Mouse (Mus musculus) forebrain, postnatal 0 days (tissue): ENCODE data around the gene Tcfl5. TPM values are rescaled to one million over a fixed set of nuclear protein-coding genes. Genes with fewer than 3 reads are reported as not detected.

Experiments
- ATAC-seq: fragments of 200-750 bp; cut with Nextera tagmentation; 2 replicates; pipeline ENCODE4 v1.8.0; 2017; ENCODE audit warnings: mild to moderate bottlenecking, moderate library complexity
- DNase-seq: peaks from one replicate; pipeline ENCODE4 v3.0.0-alpha.2; 2015
- H3K27ac ChIP-seq: fragments of 300-500 bp; sonication (generic); 2 replicates; pipeline ENCODE4 v1.5.1; 2014; ENCODE audit warnings: low read depth, mild to moderate bottlenecking, antibody characterized with exemption, low read length, moderate library complexity, mixed read lengths
- H3K27me3 ChIP-seq: fragments of 300-500 bp; sonication (generic); 2 replicates; pipeline ENCODE4 v1.6.1; 2014; ENCODE audit warnings: mild to moderate bottlenecking, low read length, mixed read lengths; ENCODE audit not compliant: insufficient read depth
- H3K36me3 ChIP-seq: fragments of 300-500 bp; sonication (generic); 2 replicates; pipeline ENCODE4 v1.6.1; 2014; ENCODE audit warnings: mild to moderate bottlenecking, moderate library complexity; ENCODE audit not compliant: insufficient read depth
- H3K4me1 ChIP-seq: fragments of 300-500 bp; sonication (generic); 2 replicates; pipeline ENCODE4 v1.6.1; 2014; ENCODE audit warnings: antibody characterized with exemption; ENCODE audit not compliant: insufficient read depth
- H3K4me2 ChIP-seq: fragments of 300-500 bp; sonication (generic); 2 replicates; pipeline ENCODE4 v1.6.1; 2014; ENCODE audit warnings: low read depth, mild to moderate bottlenecking, moderate library complexity
- H3K4me3 ChIP-seq: fragments of 300-500 bp; sonication (generic); 2 replicates; pipeline ENCODE4 v1.5.1; 2014; ENCODE audit warnings: low read depth, low read length, mixed read lengths
- H3K9ac ChIP-seq: fragments of 300-500 bp; sonication (generic); 2 replicates; pipeline ENCODE4 v1.6.1; 2014; ENCODE audit warnings: mild to moderate bottlenecking
- H3K9me3 ChIP-seq: fragments of 300-500 bp; sonication (generic); 2 replicates; pipeline ENCODE4 v1.6.1; 2016; ENCODE audit warnings: low read length
- CTCF ChIP-seq: sonication (generic); IDR thresholded peaks from 2 replicates; pipeline ENCODE4 v1.5.1; 2016; ENCODE audit warnings: antibody characterized with exemption, control low read depth, low read depth
- WGBS: fragments of 180-500 bp; shearing (Covaris S2); extraction: QIAGEN DNeasy Blood & Tissue Kit; methylation state at CpG from one replicate; pipeline ENCODE4 v1.1.7; 2014; 5-methylcytosine and 5-hydroxymethylcytosine counted together
- polyA plus RNA-seq: library from polyadenylated mRNA; unstranded; fragments of >200 nt; fragmentation: Nextera tagmentation; extraction: Ambion mirVana; gene quantifications from 2 replicates; pipeline ENCODE4 v1.2.1, GENCODE M21; 2015
- total RNA-seq: library from RNA; depleted of rRNA; stranded (reverse); fragments of >200 nt; gene quantifications from 2 replicates; pipeline ENCODE4 v1.2.3, GENCODE M21; 2014; rRNA removed

Gene Tcfl5
- total RNA-seq = 5.3 and 5.9 TPM in 2 replicates
- 0.88 and 1.2 TPM in 2 replicates for polyA plus RNA-seq

GRCm38 (mm10) chr2:180642555-180643260 is at the start of gene Tcfl5:
TSS of gene Tcfl5 (minus strand) at chr2:180642708.
- ATAC-seq (no peak), DNase-seq (no peak)
- no peaks in the 10 kb centered on the region for H3K4me1 ChIP-seq
- peak within 1 kb of the TSS; percentile 39 for H3K4me3 ChIP-seq
- H3K27ac ChIP-seq = no peak within 1 kb of the TSS
- H3K9ac ChIP-seq = no peak within 1 kb of the TSS
- no peak for TF ChIP-seq CTCF
- 9% methylated on average over 47 of the region's 56 CpGs for WGBS
- H3K9me3 ChIP-seq = peaks cover 18% of the 10 kb centered on the region
- peaks cover 41% of the 10 kb centered on the region for H3K27me3 ChIP-seq
- no peaks in the 10 kb centered on the region for H3K36me3 ChIP-seq
- peak within 1 kb of the TSS; percentile 46 for H3K4me2 ChIP-seq

- no peak for ATAC-seq
- no peak overlapping the region for H3K4me3 ChIP-seq
- WGBS = 87% methylated on average over 5 of the region's 5 CpGs
- no peaks in the 10 kb centered on the region for H3K9me3 ChIP-seq
- DNase-seq = no peak
- H3K27me3 ChIP-seq = no peaks in the 10 kb centered on the region
- H3K36me3 ChIP-seq = peaks cover 60% of the 10 kb centered on the region
- no peak for TF ChIP-seq CTCF
- peaks cover 6% of the 10 kb centered on the region; the same call in 1 of the 2 replicates for H3K4me1 ChIP-seq
- no peak overlapping the region for H3K9ac ChIP-seq
- no peak overlapping the region for H3K4me2 ChIP-seq
- H3K27ac ChIP-seq = no peak overlapping the region
These were observed 47.3 kb upstream of the Tcfl5 start for GRCm38 (mm10) chr2:180689841-180690240.

DNA sequence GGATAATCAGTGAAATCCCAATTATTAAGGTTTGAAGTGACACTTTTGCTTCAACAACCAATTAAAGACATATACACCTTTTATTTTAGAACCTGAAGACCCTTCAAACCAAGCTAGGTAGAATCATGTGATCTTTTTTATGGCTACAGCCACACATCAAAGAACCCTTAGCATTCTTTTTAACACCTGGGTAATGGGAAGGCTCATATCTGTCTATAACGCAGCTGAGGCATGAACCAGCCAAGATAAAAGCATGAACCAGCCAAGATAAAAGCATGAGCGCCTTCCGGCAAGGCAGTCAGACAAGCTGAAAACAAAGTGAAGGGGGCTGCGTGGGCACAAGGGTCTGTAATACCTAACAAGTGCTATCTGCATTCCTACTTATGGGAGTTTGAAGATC is 41.5 kb upstream of the Tcfl5 start:
- Histone ChIP-seq H3K4me2 (no peak overlapping the region), H3K4me1 (no peaks in the 10 kb centered on the region), H3K9ac (no peak overlapping the region), H3K9me3 (no peaks in the 10 kb centered on the region), H3K4me3 (no peak overlapping the region), H3K27me3 (no peaks in the 10 kb centered on the region), H3K36me3 (peaks cover 82% of the 10 kb centered on the region), H3K27ac (no peak overlapping the region)
- no peak for TF ChIP-seq CTCF
- WGBS = 88% methylated on average over 4 of the region's 4 CpGs
- DNase-seq (no peak), ATAC-seq (no peak)

- Histone ChIP-seq H3K27ac (no peak overlapping the region), H3K9ac (no peak overlapping the region), H3K4me3 (no peak overlapping the region), H3K27me3 (no peaks in the 10 kb centered on the region), H3K4me2 (no peak overlapping the region), H3K9me3 (no peaks in the 10 kb centered on the region), H3K36me3 (peaks cover 77% of the 10 kb centered on the region), H3K4me1 (no peaks in the 10 kb centered on the region)
- WGBS = 86% methylated on average over 2 of the region's 2 CpGs
- TF ChIP-seq CTCF = no peak
- ATAC-seq (no peak), DNase-seq (no peak)
These were observed 41.0 kb upstream of the Tcfl5 start for GRCm38 (mm10) chr2:180683524-180683923.

DNA sequence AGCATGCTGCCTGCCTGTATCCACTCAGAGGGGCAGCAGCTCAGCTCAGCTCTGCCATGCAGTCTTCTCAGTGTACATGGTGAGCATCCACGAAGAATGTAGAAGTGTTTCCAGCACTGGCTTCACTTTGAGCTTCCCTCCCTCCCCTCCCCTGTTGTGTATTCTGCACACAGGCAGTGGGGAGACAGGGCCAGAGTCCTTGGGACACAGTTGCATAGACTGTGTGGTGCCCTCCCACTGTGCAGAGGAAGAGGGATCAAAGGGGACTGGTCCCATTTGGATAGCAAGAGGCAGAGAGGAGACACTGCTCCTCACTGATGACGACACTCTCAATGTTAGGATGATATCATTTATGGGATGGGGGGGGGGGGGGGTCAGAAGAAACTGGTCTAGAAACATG is 38.7 kb upstream of the Tcfl5 start:
- Histone ChIP-seq H3K9ac (no peak overlapping the region), H3K4me2 (no peak overlapping the region), H3K4me1 (no peaks in the 10 kb centered on the region), H3K4me3 (no peak overlapping the region), H3K27me3 (no peaks in the 10 kb centered on the region), H3K36me3 (peaks cover 55% of the 10 kb centered on the region), H3K9me3 (no peaks in the 10 kb centered on the region), H3K27ac (no peak overlapping the region)
- no peak for DNase-seq
- ATAC-seq = no peak
- WGBS = 68% methylated on average over 2 of the region's 2 CpGs
- no peak for TF ChIP-seq CTCF

DNA sequence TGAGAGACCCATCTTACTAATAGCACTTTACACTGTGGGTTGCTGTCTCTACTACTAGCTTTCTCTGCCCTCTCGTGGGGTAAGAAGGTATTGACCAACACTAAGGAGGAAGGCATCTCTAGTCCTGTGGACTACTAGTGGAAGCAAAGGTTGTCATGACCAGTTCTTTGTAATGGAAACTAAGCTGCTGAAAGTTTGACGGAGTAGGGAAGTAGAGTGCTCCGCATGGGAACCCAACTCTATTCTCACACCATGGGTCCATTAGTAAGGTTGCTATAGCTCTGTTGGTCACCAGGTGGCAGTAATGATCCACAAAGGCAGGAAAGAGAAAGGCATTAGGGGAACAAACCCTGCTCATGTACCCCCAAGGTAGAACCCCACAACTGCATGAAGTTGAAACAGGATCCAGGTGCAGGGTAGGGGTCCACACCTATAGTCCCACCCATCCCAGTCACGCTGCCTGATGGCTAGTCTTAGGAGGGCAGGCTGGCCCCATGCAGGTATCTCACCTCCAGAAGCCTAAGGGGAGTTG is 36.2 kb upstream of the Tcfl5 start:
- H3K27me3 ChIP-seq = no peaks in the 10 kb centered on the region
- no peak overlapping the region for H3K9ac ChIP-seq
- H3K4me2 ChIP-seq = no peak overlapping the region
- H3K36me3 ChIP-seq = peaks cover 35% of the 10 kb centered on the region
- peak; percentile 84 for DNase-seq
- no peak overlapping the region for H3K4me3 ChIP-seq
- peak; percentile 83 for ATAC-seq
- H3K27ac ChIP-seq = no peak overlapping the region
- 25% methylated on average over 4 of the region's 4 CpGs for WGBS
- TF ChIP-seq CTCF = peak; percentile 88
- no peaks in the 10 kb centered on the region for H3K9me3 ChIP-seq
- no peaks in the 10 kb centered on the region for H3K4me1 ChIP-seq

- no peaks in the 10 kb centered on the region for H3K4me1 ChIP-seq
- H3K4me3 ChIP-seq = no peak overlapping the region
- H3K36me3 ChIP-seq = peaks cover 36% of the 10 kb centered on the region
- ATAC-seq (no peak), DNase-seq (no peak)
- no peak overlapping the region for H3K4me2 ChIP-seq
- no peaks in the 10 kb centered on the region for H3K9me3 ChIP-seq
- no peak for TF ChIP-seq CTCF
- no peak overlapping the region for H3K9ac ChIP-seq
- WGBS = 95% methylated on average over 2 of the region's 2 CpGs
- no peaks in the 10 kb centered on the region for H3K27me3 ChIP-seq
- no peak overlapping the region for H3K27ac ChIP-seq
These were observed 34.2 kb upstream of the Tcfl5 start for GRCm38 (mm10) chr2:180676706-180677105.
